Comparison of ENCODE assay signal across 9 mouse cellular contexts in the genomic region with DNA sequence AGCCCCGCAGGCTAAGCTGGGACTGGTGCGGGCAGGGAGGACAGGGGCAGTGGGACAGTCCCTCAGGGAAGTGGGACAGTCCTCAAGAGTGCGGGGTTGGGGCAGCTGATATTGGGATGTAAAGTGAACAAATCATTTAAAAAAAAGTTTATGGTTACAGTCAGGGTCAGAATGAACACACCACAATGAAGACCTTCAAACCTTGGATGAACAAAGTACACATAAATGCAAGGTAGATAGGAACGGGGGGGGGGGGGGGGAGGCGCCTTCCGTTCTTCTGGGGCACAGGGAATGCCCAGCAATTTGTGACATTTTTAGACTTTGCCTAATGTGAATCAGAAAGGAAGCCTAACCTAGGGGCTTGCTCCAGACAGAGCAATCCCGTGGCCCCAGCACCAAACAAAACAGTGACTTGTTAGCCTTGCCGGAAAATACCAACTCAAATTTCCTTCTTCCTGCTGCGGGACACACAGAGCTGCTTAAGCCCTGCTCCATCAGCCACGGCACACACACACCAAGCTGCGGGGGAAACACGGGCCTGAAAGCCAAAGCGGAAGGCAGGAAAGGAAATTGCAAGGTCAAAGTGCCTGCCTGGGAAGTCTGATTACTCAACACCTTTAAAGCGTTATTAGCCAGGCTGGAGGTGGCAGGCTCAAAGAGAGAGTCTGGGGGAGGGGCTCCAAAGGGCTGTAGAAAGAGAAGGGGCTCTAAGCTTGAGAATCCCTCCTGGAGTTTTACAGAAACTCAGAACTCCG.
DNase-seq lines count a peak whose midpoint lies in the region; ATAC-seq and TF ChIP-seq lines count a peak whose summit lies in the region.
"Had no signal": no experiment of that assay in that cellular context is flagged by ENCODE, and none has a peak within 500 bp of the region (broad histone marks: within the 10 kb centered on the region; RNA-seq: fewer than 3 reads in every experiment).

No protein-coding gene starts in this region.

- no peak for TF ChIP-seq CTCF in small intestine, adult 2 months (IDR thresholded peaks at IDR 0.05; ENCODE audit: extremely low read depth, insufficient read length, insufficient replicate concordance, low read depth, low read length)

- H3K9me3 ChIP-seq in hindbrain, embryonic 11.5 days (ENCODE audit: control insufficient read depth, low read length): no peaks in the 10 kb centered on the region
- H3K9me3 ChIP-seq in hindbrain, embryonic 16.5 days (ENCODE audit: control insufficient read depth, low read length): no peaks in the 10 kb centered on the region
- H3K9me3 ChIP-seq in kidney, embryonic 14.5 days (ENCODE audit: control insufficient read depth, low read length): no peaks in the 10 kb centered on the region

- 24% methylated on average over 13 of the region's 15 CpGs for WGBS in hindbrain, embryonic 11.5 days
- WGBS in hindbrain, embryonic 16.5 days: 27% methylated on average over 15 of the region's 15 CpGs
- WGBS in kidney, embryonic 14.5 days: 14% methylated on average over 14 of the region's 15 CpGs
- WGBS in small intestine, adult 2 months: 18% methylated on average over 14 of the region's 15 CpGs

- peak; percentile 44 for DNase-seq in hindbrain, embryonic 11.5 days (ENCODE audit: low spot score)
- DNase-seq in heart, adult 9 months (ENCODE audit: low spot score in 2 of 2): peak; percentile 46 to 58
- peak; percentile 18 for DNase-seq in lung, postnatal 10 days
- no peak for DNase-seq in gastrocnemius, postnatal 14 days
- DNase-seq in frontal cortex, adult 2 months (ENCODE audit: extremely low spot score in 1 of 2, low spot score in 1 of 2): no peak

- H3K27ac ChIP-seq in hindbrain, embryonic 11.5 days (ENCODE audit: low read depth, low read length): no peak overlapping the region
- no peak overlapping the region for H3K27ac ChIP-seq in hindbrain, embryonic 16.5 days (ENCODE audit: low read depth, low read length)
- H3K27ac ChIP-seq in kidney, embryonic 14.5 days (ENCODE audit: low read depth, low read length): peak overlapping the region; percentile 64; the same call in 1 of the 2 replicates
- peak overlapping the region; percentile 94 for H3K27ac ChIP-seq in small intestine, adult 2 months (ENCODE audit: insufficient read depth, low read depth, low read length)

- no peak overlapping the region for H3K9ac ChIP-seq in hindbrain, embryonic 11.5 days (ENCODE audit: low read depth, low read length)
- no peak overlapping the region for H3K9ac ChIP-seq in hindbrain, embryonic 16.5 days (ENCODE audit: low read depth, low read length)
- no peak overlapping the region for H3K9ac ChIP-seq in kidney, embryonic 14.5 days (ENCODE audit: low read depth, low read length)

- ATAC-seq in hindbrain, embryonic 11.5 days (ENCODE audit: low FRiP score): no peak
- no peak for ATAC-seq in hindbrain, embryonic 16.5 days
- ATAC-seq in kidney, embryonic 14.5 days (ENCODE audit: low FRiP score, low TSS enrichment): peak; percentile 55

- H3K27me3 ChIP-seq in hindbrain, embryonic 11.5 days (ENCODE audit: control insufficient read depth, insufficient read depth, low read length): no peaks in the 10 kb centered on the region
- H3K27me3 ChIP-seq in hindbrain, embryonic 16.5 days (replicated peaks; ENCODE audit: control insufficient read depth, insufficient read depth, low read length): no peaks in the 10 kb centered on the region
- no peaks in the 10 kb centered on the region for H3K27me3 ChIP-seq in kidney, embryonic 14.5 days (ENCODE audit: control insufficient read depth, insufficient read depth, low read length)
- no peaks in the 10 kb centered on the region for H3K27me3 ChIP-seq in small intestine, adult 2 months (ENCODE audit: control insufficient read depth, insufficient read depth, low read length)

- H3K36me3 ChIP-seq in hindbrain, embryonic 11.5 days (ENCODE audit: control insufficient read depth, insufficient read depth, low read length): no peaks in the 10 kb centered on the region
- no peaks in the 10 kb centered on the region for H3K36me3 ChIP-seq in hindbrain, embryonic 16.5 days (ENCODE audit: control insufficient read depth, insufficient read depth, low read length)
- no peaks in the 10 kb centered on the region for H3K36me3 ChIP-seq in kidney, embryonic 14.5 days (ENCODE audit: control insufficient read depth, insufficient read depth, low read length)
- H3K36me3 ChIP-seq in small intestine, adult 2 months (ENCODE audit: control insufficient read depth, insufficient read depth, low read length): no peaks in the 10 kb centered on the region

- H3K4me2 ChIP-seq in hindbrain, embryonic 11.5 days (replicated peaks; ENCODE audit: low read depth, low read length): no peak overlapping the region; the same call in 1 of the 2 replicates
- no peak overlapping the region; the same call in 1 of the 2 replicates for H3K4me2 ChIP-seq in hindbrain, embryonic 16.5 days (ENCODE audit: low read length)
- peak overlapping the region; percentile 21; the same call in 1 of the 2 replicates for H3K4me2 ChIP-seq in kidney, embryonic 14.5 days (replicated peaks; ENCODE audit: low read depth, low read length)

- TF ChIP-seq POLR2A in small intestine, adult 2 months (IDR thresholded peaks at IDR 0.05; ENCODE audit: low read depth, low read length): peak; percentile 64; the same call in 1 of the 2 replicates

- intact Hi-C loops in gastrocnemius, postnatal 14 days (cut with DNase I; ENCODE audit: low total_unique reads): loop anchor here (10.0 kb wide), 1 partner anchor 115 kb away; no protein-coding TSS in a partner anchor

- H3K4me1 ChIP-seq in hindbrain, embryonic 11.5 days (replicated peaks; ENCODE audit: control insufficient read depth, insufficient read depth, low read length): no peaks in the 10 kb centered on the region; the same call in 1 of the 2 replicates
- H3K4me1 ChIP-seq in hindbrain, embryonic 16.5 days (ENCODE audit: control insufficient read depth, insufficient read depth, low read depth, low read length): peaks cover 10% of the 10 kb centered on the region; the same call in 1 of the 2 replicates
- peaks cover 48% of the 10 kb centered on the region for H3K4me1 ChIP-seq in kidney, embryonic 14.5 days (ENCODE audit: control insufficient read depth, insufficient read depth, low read length)
- H3K4me1 ChIP-seq in small intestine, adult 2 months (ENCODE audit: control insufficient read depth, insufficient read depth, insufficient read length, low read length): peaks cover 13% of the 10 kb centered on the region

- no peak overlapping the region for H3K4me3 ChIP-seq in hindbrain, embryonic 11.5 days (ENCODE audit: low read depth, low read length)
- H3K4me3 ChIP-seq in hindbrain, embryonic 16.5 days (ENCODE audit: low read length): no peak overlapping the region
- H3K4me3 ChIP-seq in kidney, embryonic 14.5 days (ENCODE audit: low read length): 0 out of 2 replicates have a peak overlapping the region, but pooled peaks have one; percentile 1
- H3K4me3 ChIP-seq in small intestine, adult 2 months (ENCODE audit: low read depth, low read length): peak overlapping the region; percentile 38
- H3K4me3 ChIP-seq: myocyte had no signal

Comparison
In these comparisons a context has a peak if more than half of its experiments do, and no peak if none do; other contexts are left out.
1. DNase-seq: peak in hindbrain, embryonic 11.5 days (single experiment), heart, adult 9 months (2 of 2) and lung, postnatal 10 days (single experiment); none in gastrocnemius, postnatal 14 days (single experiment) and frontal cortex, adult 2 months (0 of 2).
2. H3K27ac ChIP-seq: peak in kidney, embryonic 14.5 days (single experiment) and small intestine, adult 2 months (single experiment); none in hindbrain, embryonic 11.5 days (single experiment) and hindbrain, embryonic 16.5 days (single experiment).
3. H3K4me3 ChIP-seq: peak in kidney, embryonic 14.5 days (single experiment) and small intestine, adult 2 months (single experiment); none in hindbrain, embryonic 11.5 days (single experiment) and hindbrain, embryonic 16.5 days (single experiment).